Mouse (Mus musculus) heart, postnatal 0 days (tissue): ENCODE results near the gene Vav1.

ENCODE experiments used
- CTCF ChIP-seq: IDR thresholded peaks from 2 replicates; pipeline ENCODE4 v1.5.1; 2016; ENCODE audit warnings: antibody characterized with exemption, control low read depth, low read depth
- EP300 ChIP-seq: IDR thresholded peaks from 2 replicates; pipeline ENCODE4 v1.6.1; 2016; ENCODE audit warnings: antibody characterized with exemption, low read depth

DNA sequence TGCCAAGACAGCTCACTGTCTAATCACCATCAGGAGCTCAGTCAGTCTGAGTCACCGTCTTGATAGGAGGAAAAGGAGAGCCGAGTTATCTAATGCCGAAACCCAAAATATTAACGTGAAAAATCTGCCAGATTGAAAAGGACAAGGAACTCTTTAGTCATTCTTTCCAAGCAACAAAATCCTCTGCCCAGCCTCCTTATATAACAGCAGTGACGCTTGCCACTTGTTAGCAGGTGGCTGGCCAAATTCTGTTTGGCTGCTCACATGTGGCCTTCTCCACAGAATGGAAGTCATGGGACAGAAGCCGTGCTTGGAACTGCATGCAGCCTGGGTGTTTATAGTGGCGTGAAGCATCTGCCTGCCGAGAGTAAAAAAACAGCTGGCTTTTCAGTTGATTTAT lies 19.2 kb upstream of the Vav1 start:
- no peak for TF ChIP-seq CTCF
- TF ChIP-seq EP300, result no peak
